Mouse (Mus musculus): ENCODE data around the gene Psmg4. TPM values are rescaled to one million over a fixed set of nuclear protein-coding genes. Genes with fewer than 3 reads are reported as not detected.
A peak's percentile ranks its signal among the peaks of the same experiment; 100 is the strongest.

Gene Psmg4
- polyA plus RNA-seq (2015; fragmentation: Nextera tagmentation; extraction: Ambion mirVana), result 66.7 and 67.2 TPM in 2 replicates

DNA sequence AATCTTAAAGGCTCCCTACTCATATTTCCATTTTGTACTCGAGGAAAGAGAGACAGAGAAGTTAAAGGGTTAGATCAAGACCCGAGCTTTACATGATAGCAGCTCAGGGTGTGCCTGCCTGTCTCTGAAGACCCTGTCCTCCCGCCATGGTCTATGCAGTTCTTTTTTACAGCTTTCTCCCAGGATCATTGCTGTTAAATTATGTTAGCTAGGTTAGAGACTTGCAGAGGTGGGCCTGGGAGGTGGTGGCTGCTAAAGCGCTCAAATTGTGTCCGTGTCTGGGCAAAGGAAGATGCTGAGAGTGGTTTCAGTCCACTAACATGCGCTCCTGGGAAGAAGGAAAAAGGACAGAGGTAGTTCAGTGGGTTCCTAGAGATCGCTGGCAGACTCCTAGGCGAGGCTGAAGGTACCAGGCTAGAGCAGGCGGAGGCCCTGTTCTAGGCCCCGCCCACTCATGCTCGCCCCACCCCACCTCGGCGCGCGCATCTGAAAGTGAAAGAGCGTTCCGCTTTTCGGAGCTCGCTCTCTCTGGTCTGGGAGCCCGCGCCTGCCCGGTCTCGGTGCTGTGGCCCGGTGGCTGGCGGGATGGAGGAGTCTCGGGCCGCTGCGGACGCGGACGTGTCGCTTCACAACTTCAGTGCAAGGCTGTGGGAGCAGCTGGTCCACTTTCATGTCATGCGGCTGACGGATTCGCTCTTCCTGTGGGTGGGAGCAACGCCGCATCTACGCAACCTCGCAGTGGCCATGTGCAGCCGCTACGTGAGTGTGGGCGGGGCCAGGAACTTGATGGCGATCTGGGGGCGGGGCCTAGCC, at the start of gene Psmg4:
Gene Psmg4 (plus strand): TSS at position 474 of the 813 bp plus-strand sequence.
- Histone ChIP-seq H3K4me1 (ENCODE audit: control insufficient read depth, insufficient read depth, low read length) (peaks cover 8% of the 10 kb centered on the region), H3K4me3 (ENCODE audit: low read length) (peak within 1 kb of the TSS; percentile 86), H3K27ac (ENCODE audit: low read length) (peak within 1 kb of the TSS; percentile 96), H3K9ac (ENCODE audit: low read depth, low read length) (peak within 1 kb of the TSS; percentile 82), H3K27me3 (replicated peaks; ENCODE audit: control insufficient read depth, insufficient read depth, low read length) (no peaks in the 10 kb centered on the region), H3K9me3 (ENCODE audit: control insufficient read depth, low read length) (no peaks in the 10 kb centered on the region), H3K36me3 (ENCODE audit: control insufficient read depth, insufficient read depth, low read length) (peaks cover 5% of the 10 kb centered on the region), H3K4me2 (ENCODE audit: low read depth, low read length) (peak within 1 kb of the TSS; percentile 69)
- 2% methylated on average over 44 of the region's 44 CpGs for WGBS
- ATAC-seq, result peak; percentile 98

DNA sequence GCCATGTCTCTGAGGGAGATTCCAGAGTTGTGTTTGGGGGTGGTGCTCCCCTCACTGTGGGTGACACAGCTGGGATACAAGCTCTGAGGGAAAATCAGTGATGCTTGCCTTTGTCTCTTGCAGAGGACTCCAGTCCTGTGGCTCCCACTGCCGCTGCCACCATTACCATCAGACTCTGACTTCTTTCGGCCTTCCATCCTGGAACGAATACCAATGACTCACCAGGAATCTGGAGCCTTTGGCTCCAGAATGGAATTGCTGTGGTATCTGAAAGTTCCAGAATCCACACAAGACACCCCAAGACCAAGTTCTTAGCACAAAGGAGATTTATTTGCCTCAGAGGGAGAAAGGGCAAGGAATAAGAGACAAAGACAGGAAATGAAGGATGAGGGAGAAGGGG, 49.7 kb upstream of the Psmg4 start:
- H3K4me1 ChIP-seq (ENCODE audit: control insufficient read depth, insufficient read depth, low read length), result no peaks in the 10 kb centered on the region
- H3K9ac ChIP-seq (ENCODE audit: low read depth, low read length), result no peak overlapping the region
- H3K36me3 ChIP-seq (ENCODE audit: control insufficient read depth, insufficient read depth, low read length), result no peaks in the 10 kb centered on the region
- WGBS, result 92% methylated on average over 3 of the region's 3 CpGs
- no peaks in the 10 kb centered on the region for H3K9me3 ChIP-seq (ENCODE audit: control insufficient read depth, low read length)
- no peak overlapping the region for H3K4me3 ChIP-seq (ENCODE audit: low read length)
- no peak overlapping the region for H3K4me2 ChIP-seq (ENCODE audit: low read depth, low read length)
- H3K27me3 ChIP-seq (replicated peaks; ENCODE audit: control insufficient read depth, insufficient read depth, low read length), result no peaks in the 10 kb centered on the region
- no peak for ATAC-seq
- H3K27ac ChIP-seq (ENCODE audit: low read length), result no peak overlapping the region

DNA sequence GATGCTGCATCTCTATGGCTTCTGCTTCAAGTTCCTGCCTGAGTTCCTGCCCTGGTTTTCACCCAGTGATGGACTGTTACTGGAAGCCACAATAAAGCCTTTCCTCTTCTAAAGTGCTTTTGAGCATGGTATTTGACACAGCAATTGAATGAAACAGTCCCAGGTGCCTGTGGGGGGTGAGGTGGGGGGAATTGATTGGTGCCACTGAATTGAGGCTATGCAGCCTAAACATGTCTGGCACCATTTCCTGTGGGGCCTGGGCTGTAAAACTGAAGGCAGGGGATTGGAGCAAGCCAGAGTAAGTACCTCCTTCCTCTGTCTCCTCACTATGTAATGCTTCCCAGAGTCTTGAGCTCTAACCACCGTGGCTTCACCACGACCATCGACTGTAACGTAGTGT, 48.1 kb upstream of the Psmg4 start:
- Histone ChIP-seq H3K9ac (ENCODE audit: low read depth, low read length) (no peak overlapping the region), H3K36me3 (ENCODE audit: control insufficient read depth, insufficient read depth, low read length) (no peaks in the 10 kb centered on the region), H3K27ac (ENCODE audit: low read length) (no peak overlapping the region), H3K4me2 (ENCODE audit: low read depth, low read length) (no peak overlapping the region), H3K27me3 (replicated peaks; ENCODE audit: control insufficient read depth, insufficient read depth, low read length) (no peaks in the 10 kb centered on the region), H3K9me3 (ENCODE audit: control insufficient read depth, low read length) (no peaks in the 10 kb centered on the region), H3K4me1 (ENCODE audit: control insufficient read depth, insufficient read depth, low read length) (peaks cover 3% of the 10 kb centered on the region; the same call in 1 of the 2 replicates), H3K4me3 (ENCODE audit: low read length) (no peak overlapping the region)
- ATAC-seq, result no peak
- 69% methylated on average over 4 of the region's 4 CpGs for WGBS

DNA sequence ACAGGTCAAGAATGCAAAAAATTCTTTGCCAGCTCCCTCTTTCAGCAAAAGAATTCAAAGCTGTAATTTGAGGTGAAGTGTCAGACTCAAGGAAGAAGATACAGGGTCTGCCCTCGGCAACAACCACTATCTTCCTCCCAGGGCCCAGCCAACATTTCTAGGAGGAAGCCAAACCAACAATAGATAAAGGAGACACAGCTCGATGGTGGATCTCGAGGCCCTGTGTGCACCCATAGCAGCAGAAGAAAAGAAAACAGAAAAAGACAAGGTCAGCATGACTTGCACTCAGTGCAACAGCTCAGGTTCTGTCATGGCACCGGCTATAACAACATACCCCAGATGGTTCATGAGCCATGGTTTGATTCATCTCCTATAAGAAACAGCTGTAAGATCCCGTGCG, 46.3 kb upstream of the Psmg4 start:
- Histone ChIP-seq H3K27me3 (replicated peaks; ENCODE audit: control insufficient read depth, insufficient read depth, low read length) (no peaks in the 10 kb centered on the region), H3K4me1 (ENCODE audit: control insufficient read depth, insufficient read depth, low read length) (peaks cover 10% of the 10 kb centered on the region)

DNA sequence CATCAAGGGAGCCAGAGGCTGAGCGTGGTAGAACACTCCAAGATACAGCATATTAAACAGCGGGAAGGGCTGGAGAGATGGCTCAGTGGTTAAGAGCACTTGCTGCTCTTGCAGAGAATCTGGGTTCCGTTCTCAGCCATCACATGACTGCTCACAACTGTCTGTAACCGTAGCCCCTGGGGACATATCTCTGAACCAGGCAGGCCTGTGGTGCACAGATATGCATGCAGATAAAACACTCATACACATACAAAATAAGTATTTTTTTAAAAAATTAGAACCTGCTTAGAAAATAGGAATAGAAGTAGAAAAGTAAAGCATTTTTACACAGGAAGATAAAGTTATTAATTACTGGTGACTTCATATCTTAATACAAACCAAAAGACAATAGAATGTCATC, 43.9 kb upstream of the Psmg4 start:
- WGBS, result 62% methylated on average over 4 of the region's 4 CpGs
- H3K27me3 ChIP-seq (replicated peaks; ENCODE audit: control insufficient read depth, insufficient read depth, low read length), result no peaks in the 10 kb centered on the region
- H3K4me2 ChIP-seq (ENCODE audit: low read depth, low read length), result no peak overlapping the region
- H3K4me3 ChIP-seq (ENCODE audit: low read length), result no peak overlapping the region
- no peaks in the 10 kb centered on the region for H3K9me3 ChIP-seq (ENCODE audit: control insufficient read depth, low read length)
- ATAC-seq, result no peak
- H3K36me3 ChIP-seq (ENCODE audit: control insufficient read depth, insufficient read depth, low read length), result no peaks in the 10 kb centered on the region
- no peak overlapping the region for H3K9ac ChIP-seq (ENCODE audit: low read depth, low read length)
- H3K4me1 ChIP-seq (ENCODE audit: control insufficient read depth, insufficient read depth, low read length), result peaks cover 10% of the 10 kb centered on the region
- H3K27ac ChIP-seq (ENCODE audit: low read length), result no peak overlapping the region

More for the DNA sequence above, 46.3 kb upstream of the Psmg4 start:
- Histone ChIP-seq H3K36me3 (ENCODE audit: control insufficient read depth, insufficient read depth, low read length) (no peaks in the 10 kb centered on the region), H3K27ac (ENCODE audit: low read length) (no peak overlapping the region), H3K4me2 (ENCODE audit: low read depth, low read length) (no peak overlapping the region), H3K4me3 (ENCODE audit: low read length) (no peak overlapping the region), H3K9me3 (ENCODE audit: control insufficient read depth, low read length) (no peaks in the 10 kb centered on the region), H3K9ac (ENCODE audit: low read depth, low read length) (no peak overlapping the region)
- no peak for ATAC-seq
- WGBS, result 73% methylated on average over 6 of the region's 6 CpGs

DNA sequence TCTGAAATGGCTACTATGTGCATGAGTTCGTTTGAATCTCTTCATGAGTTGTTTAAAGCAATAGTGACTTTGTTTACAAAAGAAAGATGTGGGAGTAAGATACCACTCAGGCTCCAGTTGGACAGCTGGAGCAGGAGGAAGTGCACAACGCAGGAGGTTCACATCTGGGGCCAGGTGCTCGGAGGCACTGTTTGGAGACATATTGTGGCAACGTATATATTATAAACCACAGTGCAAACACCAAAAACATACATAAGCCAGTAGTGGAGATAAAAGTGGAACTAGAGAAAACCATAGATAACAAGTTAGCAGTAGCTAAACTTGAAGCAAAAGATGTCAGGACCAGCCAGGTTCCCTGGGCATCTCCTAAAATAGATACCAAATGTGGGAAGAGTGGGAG, 43.4 kb upstream of the Psmg4 start:
- Histone ChIP-seq H3K4me2 (ENCODE audit: low read depth, low read length) (no peak overlapping the region), H3K4me3 (ENCODE audit: low read length) (no peak overlapping the region), H3K9ac (ENCODE audit: low read depth, low read length) (no peak overlapping the region), H3K36me3 (ENCODE audit: control insufficient read depth, insufficient read depth, low read length) (no peaks in the 10 kb centered on the region; the same call in 1 of the 2 replicates), H3K27ac (ENCODE audit: low read length) (no peak overlapping the region), H3K4me1 (ENCODE audit: control insufficient read depth, insufficient read depth, low read length) (peaks cover 10% of the 10 kb centered on the region), H3K9me3 (ENCODE audit: control insufficient read depth, low read length) (no peaks in the 10 kb centered on the region), H3K27me3 (replicated peaks; ENCODE audit: control insufficient read depth, insufficient read depth, low read length) (no peaks in the 10 kb centered on the region)
- no peak for ATAC-seq
- 31% methylated on average over 4 of the region's 4 CpGs for WGBS

DNA sequence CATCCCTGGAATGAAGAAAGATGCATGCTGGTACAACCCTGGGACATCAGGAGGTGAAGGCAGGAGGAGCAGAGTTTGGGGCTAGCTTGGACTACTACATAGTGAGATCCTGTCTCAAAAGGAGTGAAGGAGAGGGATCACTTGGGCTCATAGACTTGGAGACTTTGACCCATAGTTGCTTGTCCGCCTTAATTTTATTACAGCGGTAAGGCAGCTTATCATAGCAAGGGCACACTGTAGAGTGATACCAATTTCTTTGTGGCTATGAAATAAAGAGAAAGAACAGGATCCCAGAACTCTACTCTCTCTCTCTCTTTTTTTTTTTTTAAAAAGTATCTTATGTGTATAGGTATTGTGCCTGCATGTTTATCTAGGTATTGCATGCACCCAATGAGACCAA, 42.2 kb upstream of the Psmg4 start:
- no peaks in the 10 kb centered on the region; the same call in 1 of the 2 replicates for H3K36me3 ChIP-seq (ENCODE audit: control insufficient read depth, insufficient read depth, low read length)
- no peak overlapping the region for H3K9ac ChIP-seq (ENCODE audit: low read depth, low read length)
- H3K4me3 ChIP-seq (ENCODE audit: low read length), result no peak overlapping the region
- no peaks in the 10 kb centered on the region for H3K27me3 ChIP-seq (replicated peaks; ENCODE audit: control insufficient read depth, insufficient read depth, low read length)
- no peak overlapping the region for H3K4me2 ChIP-seq (ENCODE audit: low read depth, low read length)
- ATAC-seq, result peak; percentile 86
- H3K27ac ChIP-seq (ENCODE audit: low read length), result no peak overlapping the region
- peaks cover 10% of the 10 kb centered on the region for H3K4me1 ChIP-seq (ENCODE audit: control insufficient read depth, insufficient read depth, low read length)
- H3K9me3 ChIP-seq (ENCODE audit: control insufficient read depth, low read length), result no peaks in the 10 kb centered on the region
- WGBS, result 81% methylated on average over 2 of the region's 2 CpGs

DNA sequence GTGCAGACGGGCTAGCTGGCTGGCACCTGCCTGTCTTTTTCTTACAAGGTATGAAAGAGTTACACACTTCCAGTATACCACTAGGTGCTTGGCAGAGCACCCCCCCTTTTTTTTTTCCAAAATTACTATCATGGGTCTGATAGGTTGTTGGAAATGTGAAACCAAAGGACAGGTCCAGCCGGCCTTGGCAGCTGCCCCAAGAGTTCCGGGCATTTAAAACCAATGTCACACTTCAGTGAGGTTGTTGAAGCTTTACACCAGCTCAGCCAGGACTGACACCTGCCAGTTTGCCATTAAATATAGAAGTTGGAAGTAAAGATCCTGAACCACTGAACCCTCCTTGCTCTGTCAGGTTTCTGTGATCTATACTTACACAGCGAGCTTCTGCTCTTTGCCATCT, 37.1 kb upstream of the Psmg4 start:
- Histone ChIP-seq H3K9ac (ENCODE audit: low read depth, low read length) (no peak overlapping the region), H3K27me3 (replicated peaks; ENCODE audit: control insufficient read depth, insufficient read depth, low read length) (no peaks in the 10 kb centered on the region), H3K4me3 (ENCODE audit: low read length) (no peak overlapping the region), H3K9me3 (ENCODE audit: control insufficient read depth, low read length) (no peaks in the 10 kb centered on the region), H3K36me3 (ENCODE audit: control insufficient read depth, insufficient read depth, low read length) (no peaks in the 10 kb centered on the region; the same call in 1 of the 2 replicates), H3K4me1 (ENCODE audit: control insufficient read depth, insufficient read depth, low read length) (peaks cover 9% of the 10 kb centered on the region), H3K4me2 (ENCODE audit: low read depth, low read length) (no peak overlapping the region), H3K27ac (ENCODE audit: low read length) (no peak overlapping the region)
- no peak for ATAC-seq
- 80% methylated on average over 4 of the region's 4 CpGs for WGBS

DNA sequence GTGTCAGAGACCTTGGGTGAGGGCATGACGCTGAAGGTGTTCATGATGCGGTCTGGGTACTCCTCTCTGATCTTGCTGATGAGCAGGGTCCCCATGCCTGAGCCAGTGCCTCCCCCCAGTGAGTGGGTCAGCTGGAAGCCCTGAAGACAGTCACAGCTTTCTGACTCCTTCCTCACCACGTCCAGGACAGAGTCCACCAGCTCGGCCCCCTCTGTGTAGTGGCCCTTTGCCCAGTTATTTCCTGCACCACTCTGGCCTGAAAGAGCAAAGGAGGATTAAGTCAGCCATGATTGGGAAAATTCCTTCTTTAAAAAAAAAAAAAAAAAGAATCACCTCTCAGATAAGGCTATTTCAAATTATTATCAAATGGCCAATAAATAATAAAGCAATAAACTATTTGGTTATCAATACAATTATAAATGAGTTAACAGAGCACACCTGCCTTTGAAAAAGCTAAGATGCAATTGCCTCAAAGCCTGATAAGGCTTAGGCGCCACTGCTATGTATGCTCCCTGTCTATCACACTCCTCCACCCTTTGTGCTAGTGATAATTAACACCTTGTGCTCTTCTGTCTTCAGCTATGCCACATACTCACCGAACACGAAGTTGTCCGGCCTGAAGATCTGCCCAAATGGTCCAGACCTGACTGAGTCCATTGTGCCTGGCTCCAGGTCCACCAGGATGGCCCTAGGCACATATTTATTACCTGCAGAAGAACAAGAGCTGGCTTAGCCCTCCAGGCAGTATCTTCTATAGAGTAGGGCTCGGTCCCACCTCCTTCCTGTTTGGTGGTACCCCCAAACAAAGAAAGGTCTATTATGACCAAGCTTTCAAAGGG, 34.3 kb upstream of the Psmg4 start:
- WGBS, result 68% methylated on average over 9 of the region's 9 CpGs
- Histone ChIP-seq H3K9ac (ENCODE audit: low read depth, low read length) (no peak overlapping the region), H3K27ac (ENCODE audit: low read length) (no peak overlapping the region), H3K9me3 (ENCODE audit: control insufficient read depth, low read length) (no peaks in the 10 kb centered on the region), H3K27me3 (replicated peaks; ENCODE audit: control insufficient read depth, insufficient read depth, low read length) (peaks cover under 1% of the 10 kb centered on the region; the same call in 1 of the 2 replicates), H3K4me1 (ENCODE audit: control insufficient read depth, insufficient read depth, low read length) (peaks cover 21% of the 10 kb centered on the region), H3K4me3 (ENCODE audit: low read length) (peak overlapping the region; percentile 75; the same call in 1 of the 2 replicates), H3K4me2 (ENCODE audit: low read depth, low read length) (peak overlapping the region; percentile 96), H3K36me3 (ENCODE audit: control insufficient read depth, insufficient read depth, low read length) (no peaks in the 10 kb centered on the region; the same call in 1 of the 2 replicates)
- ATAC-seq, result no peak

Measured in intestine, embryonic 16.5 days (tissue).